Mouse (Mus musculus) embryo, embryonic 11 days (tissue): Measurements from ENCODE around the gene Bdkrb2.

ENCODE experiments used
- DNase-seq: peaks from one replicate; pipeline ENCODE4 v3.0.0-alpha.2; 2015

Bdkrb2 gene

GRCm38 (mm10) chr12:105562936-105563680 lies at the start of gene Bdkrb2:
TSS of gene Bdkrb2 (plus strand) at chr12:105563226.
- DNase-seq: peak; percentile 76

DNA sequence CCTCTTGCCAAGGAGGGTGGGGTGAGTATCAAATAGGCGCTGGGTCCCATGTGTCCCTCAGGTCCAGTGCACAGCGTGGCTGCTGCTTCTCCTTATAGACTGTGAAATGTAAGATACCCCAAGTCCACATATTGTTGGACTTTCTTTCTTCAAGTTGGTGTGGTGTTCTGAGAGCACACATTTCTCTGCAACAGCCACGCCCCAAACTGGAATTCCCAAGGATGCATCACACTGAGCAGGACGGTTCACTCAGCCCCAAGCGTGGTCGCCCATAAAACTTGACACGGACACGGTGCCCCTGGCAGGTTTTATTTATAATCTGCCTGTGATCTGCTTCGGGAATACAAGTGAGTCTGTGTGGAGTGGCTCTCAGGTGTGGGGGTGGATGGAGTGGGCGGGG lies 48.9 kb upstream of the Bdkrb2 start:
- DNase-seq: no peak

DNA sequence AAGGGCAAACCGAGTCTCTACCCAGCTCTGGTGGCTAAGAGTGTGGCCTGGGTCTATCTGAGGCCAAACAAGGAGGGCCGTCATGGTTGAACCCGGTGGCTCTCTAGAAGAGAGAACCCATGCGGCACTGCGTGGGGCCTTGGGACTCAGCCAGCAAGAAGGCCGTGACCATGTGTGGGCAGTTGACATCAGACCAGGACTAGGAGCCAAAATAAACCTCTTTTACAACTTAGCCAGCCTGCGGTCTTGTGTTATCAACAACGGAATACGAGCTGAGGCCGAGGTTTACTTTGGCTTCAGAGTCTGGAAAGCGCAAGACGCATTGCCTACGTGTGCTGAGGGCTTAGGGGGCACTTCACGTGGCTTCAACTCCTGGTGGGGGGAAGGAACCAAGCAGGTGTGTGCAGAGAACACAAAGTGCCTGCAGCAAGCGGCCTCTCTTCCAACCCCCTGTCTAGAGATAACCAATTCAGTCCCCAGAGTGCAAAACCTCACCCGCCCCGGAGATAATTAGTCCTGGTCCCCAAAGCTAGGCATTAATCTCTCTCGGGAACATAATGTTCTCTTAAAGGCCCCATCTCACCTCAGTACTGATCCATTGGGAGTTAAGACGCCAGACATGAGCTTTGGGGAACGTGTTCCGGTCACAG lies 45.9 kb upstream of the Bdkrb2 start:
- DNase-seq: no peak

GRCm38 (mm10) chr12:105519851-105520250 lies 43.2 kb upstream of the Bdkrb2 start:
- DNase-seq: no peak

DNA sequence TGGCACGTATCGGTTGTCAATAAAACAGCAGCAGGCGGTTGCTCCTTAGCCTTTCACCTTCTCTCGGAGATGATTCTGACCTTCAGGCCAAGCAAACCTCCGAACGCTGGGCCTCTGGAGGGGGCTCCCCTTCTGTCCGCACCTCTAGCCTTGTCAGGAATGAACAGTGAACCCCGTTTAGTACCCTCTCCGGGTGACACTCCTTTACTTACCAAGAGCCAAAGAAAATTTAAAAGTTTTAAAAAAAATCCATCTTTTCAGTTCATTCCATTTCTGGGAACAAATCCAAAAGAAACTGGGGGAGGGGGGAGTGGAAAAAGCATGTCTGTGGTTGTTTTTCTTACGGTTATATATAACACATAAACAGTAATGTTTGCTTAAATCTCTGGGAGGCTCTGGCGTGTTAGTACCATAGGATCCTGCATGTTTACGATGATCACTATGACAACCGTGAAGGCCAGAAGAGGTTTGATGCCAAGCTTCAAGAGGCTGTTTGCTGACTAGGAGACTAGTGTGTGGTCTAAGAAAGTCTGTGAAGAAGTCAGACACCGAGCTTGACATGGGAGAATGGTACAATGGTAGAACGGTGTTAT lies 41.8 kb upstream of the Bdkrb2 start:
- DNase-seq: no peak

- no peak for DNase-seq
Observed at GRCm38 (mm10) chr12:105523737-105524136, 39.3 kb upstream of the Bdkrb2 start.

DNA sequence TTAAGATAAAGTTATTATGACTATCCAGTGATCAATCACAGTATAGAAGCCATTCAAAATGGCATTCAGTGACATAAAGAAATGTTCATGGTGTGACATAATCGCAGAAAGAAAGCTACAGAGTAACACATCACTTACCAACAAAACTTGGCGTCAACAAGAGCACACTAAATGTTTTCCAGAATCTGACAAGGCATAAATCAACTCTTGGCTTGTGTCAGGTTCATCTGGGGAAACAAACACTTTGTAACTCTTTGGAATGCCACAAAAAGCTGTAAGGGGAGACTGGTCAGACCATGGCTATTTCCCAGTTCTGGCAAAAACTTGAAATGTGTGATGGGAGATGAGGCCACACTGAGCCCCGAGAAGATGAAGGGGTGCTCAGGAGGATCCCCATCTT lies 36.8 kb upstream of the Bdkrb2 start:
- no peak for DNase-seq

DNA sequence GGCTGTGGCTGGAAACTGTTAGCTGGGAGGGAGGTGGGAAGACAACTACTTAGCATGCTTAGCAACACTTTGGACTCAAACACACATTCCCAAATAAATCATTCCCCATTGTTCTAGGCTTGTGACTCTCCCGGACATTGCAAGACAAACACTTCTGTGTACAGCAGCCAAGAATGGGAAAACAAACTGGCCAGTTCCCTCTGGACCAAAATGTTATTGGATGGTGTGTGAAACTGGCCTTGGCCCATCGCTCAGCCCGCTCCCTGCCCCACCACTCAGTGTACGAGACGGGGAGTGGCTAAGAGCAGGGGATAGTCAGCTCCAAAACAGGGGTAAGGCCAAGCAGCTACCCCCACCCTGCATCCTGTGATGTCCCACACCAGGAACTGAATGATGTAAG lies 36.2 kb upstream of the Bdkrb2 start:
- DNase-seq: no peak

- DNase-seq: no peak
Observed at GRCm38 (mm10) chr12:105529545-105529944, 33.5 kb upstream of the Bdkrb2 start.

- DNase-seq: peak; percentile 31
Observed at GRCm38 (mm10) chr12:105531724-105532371, 31.2 kb upstream of the Bdkrb2 start.

GRCm38 (mm10) chr12:105534842-105535241 lies 28.2 kb upstream of the Bdkrb2 start:
- no peak for DNase-seq

DNA sequence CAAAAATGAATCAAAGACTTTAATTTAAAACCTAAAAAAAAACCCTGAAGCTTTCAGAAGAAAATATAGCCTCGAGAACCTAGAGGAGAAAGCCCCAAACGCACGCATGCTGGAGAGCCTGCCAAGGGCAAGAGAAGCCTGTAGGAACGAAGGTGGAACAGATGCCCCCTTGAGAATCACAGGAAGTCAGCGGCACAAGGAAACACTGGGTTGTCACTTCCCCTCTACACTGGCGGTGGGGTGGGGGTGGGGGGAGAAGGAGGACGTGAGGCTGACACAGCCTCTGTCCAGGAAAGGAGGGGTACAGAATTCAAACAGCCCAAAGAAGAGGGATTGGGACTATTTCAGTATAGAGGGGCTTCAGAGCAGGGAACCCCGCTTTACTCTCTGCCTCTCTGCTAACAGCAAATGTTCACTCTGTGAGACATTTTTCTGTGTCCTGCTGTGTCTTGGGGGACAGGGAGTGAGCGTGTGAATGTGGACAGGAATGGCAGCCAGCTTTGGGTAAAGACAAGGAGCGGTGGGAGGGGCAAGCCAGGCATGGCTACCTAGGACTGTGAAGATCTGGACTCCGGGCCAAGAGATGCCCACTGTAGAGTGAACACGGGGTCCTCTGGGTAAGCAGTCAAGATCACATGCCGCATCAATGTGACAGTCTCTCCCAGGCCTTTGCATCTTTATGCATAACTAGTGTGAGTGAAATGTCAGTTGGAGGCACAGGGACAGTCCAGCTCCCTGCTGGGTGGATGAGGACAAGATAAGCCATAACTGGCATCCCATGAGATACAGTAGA lies 26.9 kb upstream of the Bdkrb2 start:
- no peak for DNase-seq

- DNase-seq: no peak
Observed at GRCm38 (mm10) chr12:105537162-105537561, 25.9 kb upstream of the Bdkrb2 start.

- DNase-seq: no peak
Observed at GRCm38 (mm10) chr12:105539649-105540048, 23.4 kb upstream of the Bdkrb2 start.

- DNase-seq: no peak
Observed at GRCm38 (mm10) chr12:105541590-105542402, 21.2 kb upstream of the Bdkrb2 start.

DNA sequence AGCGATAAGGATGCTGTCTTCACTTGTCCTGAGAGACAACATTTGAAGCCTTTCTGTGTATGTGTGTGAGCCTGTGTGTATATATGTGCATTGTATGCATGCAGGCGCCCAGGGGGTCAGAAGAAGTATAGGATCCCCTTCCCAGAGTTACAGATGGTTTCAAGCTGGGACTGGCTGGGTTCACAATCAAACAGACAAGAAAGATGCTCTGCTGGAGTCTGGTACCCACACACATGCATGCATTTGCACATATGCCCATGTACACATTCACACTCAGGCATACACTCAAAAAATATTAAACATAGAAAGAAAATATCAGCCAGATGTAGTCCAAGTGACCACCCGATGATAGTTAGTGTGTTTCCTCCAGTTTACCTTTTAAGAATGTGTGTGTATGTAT lies 20.5 kb upstream of the Bdkrb2 start:
- DNase-seq: no peak

DNA sequence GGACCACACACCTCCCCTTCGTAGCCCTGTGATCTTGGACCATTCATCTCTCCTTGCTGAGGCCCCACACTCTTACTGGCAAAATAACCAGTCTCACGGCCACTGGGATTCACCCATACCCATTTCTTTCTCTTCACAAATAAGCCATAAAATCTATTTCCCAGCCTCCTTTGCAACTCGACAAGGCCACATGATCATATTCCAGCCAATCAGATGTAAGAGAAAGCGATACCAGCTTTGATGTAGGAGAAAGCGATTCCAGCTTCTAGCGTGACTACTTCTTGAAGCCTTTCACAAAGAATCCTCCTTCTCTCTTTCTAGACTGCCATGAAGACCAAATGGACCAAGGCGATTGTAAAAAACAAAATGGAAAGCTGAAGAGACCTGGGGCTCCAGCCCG lies 19.9 kb upstream of the Bdkrb2 start:
- no peak for DNase-seq

GRCm38 (mm10) chr12:105543751-105544150 lies 19.3 kb upstream of the Bdkrb2 start:
- no peak for DNase-seq

GRCm38 (mm10) chr12:105544872-105545271 lies 18.2 kb upstream of the Bdkrb2 start:
- no peak for DNase-seq

DNA sequence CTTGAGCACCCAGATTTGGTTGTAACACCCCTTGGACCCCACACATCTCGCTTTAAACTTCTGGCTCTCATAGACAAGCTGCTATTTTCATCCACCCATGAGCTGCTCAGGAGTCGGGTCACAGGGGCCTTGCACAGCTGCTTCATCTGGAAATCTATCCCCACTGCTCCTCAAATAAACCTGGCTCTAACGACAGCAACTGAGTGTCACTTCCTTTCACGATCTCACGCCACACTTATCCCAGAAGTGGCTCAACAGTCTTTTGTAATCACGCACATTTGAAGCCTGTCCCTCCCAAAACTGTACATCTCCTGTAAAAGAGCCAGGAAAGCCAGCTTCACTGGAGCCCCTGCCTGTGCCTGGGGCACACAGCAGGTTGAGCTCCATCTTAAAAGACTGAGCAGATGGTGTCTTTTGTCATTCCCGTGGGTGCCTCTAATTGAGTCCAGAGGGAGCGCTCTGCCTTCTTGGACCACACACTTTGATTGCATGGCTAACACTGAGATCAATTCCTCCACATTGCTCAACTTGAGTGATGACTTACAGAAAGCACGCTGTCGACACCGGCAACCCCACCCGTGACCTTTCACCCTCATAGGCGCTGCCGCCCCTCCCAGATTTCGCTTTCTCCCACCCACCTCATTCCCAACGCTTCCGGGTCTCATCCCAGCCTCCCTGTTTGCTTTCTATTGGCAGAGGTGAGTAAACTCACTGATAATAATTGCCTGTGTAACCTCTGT lies 17.2 kb upstream of the Bdkrb2 start:
- peak; percentile 55 for DNase-seq

- DNase-seq: no peak
Observed at GRCm38 (mm10) chr12:105546538-105546937, 16.5 kb upstream of the Bdkrb2 start.
